Mouse (Mus musculus) olfactory bulb, adult 2 months (tissue): ENCODE results near the gene Kctd8.

ENCODE experiments used
- CTCF ChIP-seq: fragments of 200-500 bp; IDR thresholded peaks from 2 replicates; pipeline ENCODE4 v1.5.1; 2012; ENCODE audit warnings: low read depth, mild to moderate bottlenecking, low read length, moderate library complexity; ENCODE audit not compliant: insufficient read depth
- POLR2A ChIP-seq: fragments of 200-500 bp; IDR thresholded peaks from 2 replicates; pipeline ENCODE4 v1.6.1; 2012; ENCODE audit warnings: mild to moderate bottlenecking, low read depth, low read length, moderate library complexity; ENCODE audit not compliant: insufficient read depth

- TF ChIP-seq POLR2A (no peak), CTCF (no peak)
Measured at GRCm38 (mm10) chr5:69207713-69208112, 133.8 kb downstream of the Kctd8 start.
